Mouse (Mus musculus) frontal cortex, postnatal 25 days (tissue): Measurements from ENCODE around the gene Sbk2.
A peak's percentile ranks its signal among the peaks of the same experiment; 100 is the strongest.

Experiments used
- DNase-seq, 2 experiments: peaks; one replicate each; pipeline ENCODE4 v3.0.0; 2022; ENCODE audit warnings: low spot score in 2 of 2

Sbk2 gene

DNA sequence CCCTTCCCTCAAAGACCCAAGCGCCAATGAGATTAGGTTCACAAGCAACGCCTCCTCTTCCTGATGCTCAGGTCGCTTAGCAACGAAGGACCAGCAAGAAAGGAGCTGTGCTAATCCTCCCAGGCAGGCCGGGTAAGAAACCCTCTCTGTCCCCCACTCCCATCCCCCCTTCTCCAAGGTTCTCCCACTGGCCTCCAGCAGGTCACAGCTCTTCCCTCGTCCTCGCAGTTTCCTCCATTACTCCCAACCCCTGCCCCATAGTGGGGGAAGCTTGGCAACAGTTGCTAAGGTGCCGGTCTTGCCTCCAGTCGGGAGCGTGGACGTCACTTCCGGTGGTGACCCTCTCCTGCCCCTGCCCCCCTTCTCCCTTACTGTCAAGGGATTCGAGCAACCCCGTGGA is 41.7 kb downstream of the Sbk2 start:
- DNase-seq: peak; percentile 77 to 80

GRCm38 (mm10) chr7:4921824-4922482 is 42.3 kb downstream of the Sbk2 start, which contains the start of gene Nat14:
Nat14 (plus strand) TSS chr7:4922028.
- DNase-seq: no peak

DNA sequence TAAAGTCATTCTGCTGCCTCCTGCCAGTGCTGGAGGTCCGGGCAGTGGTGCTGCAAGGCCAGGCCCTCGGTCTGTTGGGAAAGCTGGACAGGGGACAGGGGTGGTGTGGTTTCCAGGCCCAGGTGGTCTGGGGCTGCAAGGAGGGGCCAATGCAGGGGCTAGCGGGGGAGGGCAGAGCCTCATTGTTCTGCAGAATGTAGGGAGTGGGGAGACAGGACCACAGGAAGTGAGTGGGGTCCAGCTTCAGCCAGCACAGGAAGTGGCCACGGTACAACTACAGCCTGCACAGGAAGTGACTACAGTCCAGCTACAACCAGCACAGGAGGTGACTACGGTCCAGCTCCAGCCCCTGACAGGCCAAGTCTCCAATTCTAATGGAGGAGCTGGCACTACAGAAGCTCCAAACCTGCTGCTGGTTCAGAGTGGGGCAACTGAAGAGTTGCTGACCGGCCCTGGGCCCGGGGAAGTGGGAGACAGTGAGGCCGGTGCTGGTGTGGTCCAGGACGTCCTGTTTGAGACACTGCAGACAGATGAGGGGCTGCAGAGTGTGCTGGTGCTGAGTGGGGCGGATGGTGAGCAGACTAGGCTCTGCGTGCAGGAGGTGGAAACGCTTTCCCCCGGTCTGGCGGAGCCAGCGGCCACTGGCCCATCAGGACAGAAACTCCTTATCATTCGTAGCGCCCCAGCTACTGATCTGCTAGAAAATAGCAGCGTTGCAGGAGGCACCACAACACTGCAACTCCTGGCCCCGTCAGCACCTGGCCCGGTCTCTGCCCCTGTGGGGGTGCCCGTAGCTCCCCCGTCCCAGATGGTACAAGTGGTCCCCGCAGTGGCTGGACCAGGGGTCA is 43.0 kb downstream of the Sbk2 start:
- no peak for DNase-seq

- no peak for DNase-seq
Observed at GRCm38 (mm10) chr7:4920496-4920895, 43.7 kb downstream of the Sbk2 start.

DNA sequence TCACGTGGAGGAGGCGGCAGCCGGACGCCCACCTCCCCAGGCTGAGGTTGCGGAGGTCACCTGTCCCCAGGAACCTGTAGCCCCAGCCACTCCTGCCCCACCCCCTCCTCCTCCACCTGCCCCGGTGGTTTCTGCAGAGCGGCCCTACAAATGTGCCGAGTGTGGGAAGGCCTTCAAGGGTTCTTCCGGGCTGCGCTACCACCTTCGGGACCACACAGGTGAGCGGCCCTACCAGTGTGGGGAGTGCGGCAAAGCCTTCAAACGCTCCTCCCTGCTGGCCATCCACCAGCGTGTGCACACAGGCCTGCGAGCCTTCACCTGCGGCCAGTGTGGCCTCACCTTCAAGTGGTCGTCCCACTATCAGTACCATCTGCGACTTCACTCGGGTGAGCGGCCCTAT is 44.2 kb downstream of the Sbk2 start:
- DNase-seq: no peak

GRCm38 (mm10) chr7:4919096-4919495 is 45.1 kb downstream of the Sbk2 start:
- DNase-seq: no peak

GRCm38 (mm10) chr7:4918681-4919080 is 45.5 kb downstream of the Sbk2 start:
- DNase-seq: no peak

- no peak for DNase-seq
Observed at GRCm38 (mm10) chr7:4917494-4917893, 46.7 kb downstream of the Sbk2 start.

GRCm38 (mm10) chr7:4915669-4916416 is 48.4 kb downstream of the Sbk2 start:
- no peak for DNase-seq

DNA sequence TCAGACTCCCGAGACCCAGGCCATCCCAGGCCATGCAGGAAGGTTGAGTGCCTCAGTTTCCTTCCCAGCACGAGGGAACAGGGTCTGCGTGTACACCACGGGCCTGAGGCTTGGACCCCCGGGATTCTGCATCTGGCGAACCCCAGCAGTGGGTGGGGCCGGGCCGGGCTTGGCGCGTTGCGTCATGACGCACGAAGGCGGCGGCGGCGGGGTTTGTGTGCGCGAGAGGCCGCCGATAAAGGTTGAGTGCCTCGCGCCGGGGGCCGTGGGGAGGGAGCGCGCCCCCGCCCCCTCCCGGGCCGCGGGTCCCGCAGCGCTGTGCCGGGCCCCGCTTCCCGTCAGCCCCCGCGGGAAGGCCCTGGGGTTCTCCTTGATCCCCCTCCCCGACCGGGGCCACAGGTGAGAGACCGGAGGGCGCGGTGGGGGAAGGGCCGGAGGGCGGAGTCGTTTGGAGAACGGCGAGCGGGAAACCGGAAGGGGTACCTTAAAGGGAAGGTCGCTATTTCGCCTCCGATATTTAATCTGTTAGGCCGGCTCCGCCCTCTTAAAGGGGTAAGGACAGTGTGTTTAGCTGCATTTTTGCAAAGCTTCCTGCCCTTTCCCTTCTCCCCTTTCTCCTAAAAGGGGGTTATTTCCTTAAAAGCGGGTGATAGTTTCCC is 49.1 kb downstream of the Sbk2 start, which contains the start of gene Zfp628:
Gene Zfp628 (plus strand): TSS at position 211 of the 659 bp plus-strand sequence.
- DNase-seq: peak; percentile 90 to 91

GRCm38 (mm10) chr7:4912248-4912647 is 52.0 kb downstream of the Sbk2 start:
- DNase-seq: no peak

GRCm38 (mm10) chr7:4911561-4911960 is 52.6 kb downstream of the Sbk2 start:
- peak in 1 of 2 experiments; percentile 59 for DNase-seq

GRCm38 (mm10) chr7:4906466-4906950 is 57.7 kb downstream of the Sbk2 start, which contains the start of gene Gm36210:
Gm36210 (minus strand) TSS chr7:4906516.
- no peak for DNase-seq

DNA sequence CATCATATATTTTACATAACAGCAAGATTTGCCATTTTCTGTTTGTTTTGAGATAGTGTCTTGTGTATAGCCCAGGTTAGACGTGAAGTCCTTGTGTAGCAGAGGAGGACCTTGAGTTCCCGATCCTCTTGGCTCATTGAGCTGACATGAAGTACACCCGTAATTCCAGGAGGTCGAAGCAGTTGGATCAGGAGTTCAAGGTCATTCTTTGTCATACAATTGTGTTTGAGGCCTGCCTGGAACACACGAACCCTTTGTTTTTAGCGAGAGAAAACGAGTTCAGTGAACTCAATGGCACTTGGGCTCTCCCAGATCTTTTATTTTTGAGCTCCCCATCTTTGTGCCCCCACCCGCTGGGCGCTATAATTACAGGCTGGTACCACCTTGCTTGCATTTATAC is 61.8 kb downstream of the Sbk2 start:
- no peak for DNase-seq

DNA sequence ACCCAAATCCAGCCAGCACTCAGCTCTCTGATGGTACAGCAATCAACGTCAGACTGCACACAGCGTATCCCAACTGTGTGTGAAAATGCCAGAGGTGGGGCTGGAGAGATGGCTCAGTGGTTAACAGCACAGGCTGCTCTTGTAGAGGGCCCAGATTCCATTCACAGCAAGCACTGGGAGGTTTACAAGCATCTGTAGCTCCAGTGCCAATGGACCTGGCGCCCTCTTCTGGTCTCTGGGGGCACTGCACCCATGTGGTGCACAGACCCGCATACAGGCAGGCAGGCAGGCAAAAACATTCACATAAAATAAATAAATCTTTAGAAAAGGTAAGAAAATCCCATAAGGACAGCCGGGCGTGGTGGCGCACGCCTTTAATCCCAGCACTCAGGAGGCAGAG is 63.0 kb downstream of the Sbk2 start:
- DNase-seq: no peak

DNA sequence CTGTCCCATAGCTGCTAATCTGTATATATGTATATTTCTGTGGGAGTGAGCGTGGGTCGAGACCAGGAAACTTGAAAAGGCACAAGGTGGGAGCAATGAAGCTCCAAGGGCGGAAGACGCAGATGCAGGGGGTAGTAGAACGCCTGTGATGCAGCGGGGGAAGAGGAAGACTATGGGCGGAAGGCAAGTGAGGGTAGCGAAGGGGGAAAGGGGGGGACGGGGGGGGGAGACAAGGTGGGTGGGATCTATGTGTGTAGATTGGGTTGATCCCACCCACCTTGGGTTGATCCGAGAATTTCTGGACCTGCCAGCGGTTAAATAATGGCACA is 63.7 kb downstream of the Sbk2 start:
- DNase-seq: no peak

DNA sequence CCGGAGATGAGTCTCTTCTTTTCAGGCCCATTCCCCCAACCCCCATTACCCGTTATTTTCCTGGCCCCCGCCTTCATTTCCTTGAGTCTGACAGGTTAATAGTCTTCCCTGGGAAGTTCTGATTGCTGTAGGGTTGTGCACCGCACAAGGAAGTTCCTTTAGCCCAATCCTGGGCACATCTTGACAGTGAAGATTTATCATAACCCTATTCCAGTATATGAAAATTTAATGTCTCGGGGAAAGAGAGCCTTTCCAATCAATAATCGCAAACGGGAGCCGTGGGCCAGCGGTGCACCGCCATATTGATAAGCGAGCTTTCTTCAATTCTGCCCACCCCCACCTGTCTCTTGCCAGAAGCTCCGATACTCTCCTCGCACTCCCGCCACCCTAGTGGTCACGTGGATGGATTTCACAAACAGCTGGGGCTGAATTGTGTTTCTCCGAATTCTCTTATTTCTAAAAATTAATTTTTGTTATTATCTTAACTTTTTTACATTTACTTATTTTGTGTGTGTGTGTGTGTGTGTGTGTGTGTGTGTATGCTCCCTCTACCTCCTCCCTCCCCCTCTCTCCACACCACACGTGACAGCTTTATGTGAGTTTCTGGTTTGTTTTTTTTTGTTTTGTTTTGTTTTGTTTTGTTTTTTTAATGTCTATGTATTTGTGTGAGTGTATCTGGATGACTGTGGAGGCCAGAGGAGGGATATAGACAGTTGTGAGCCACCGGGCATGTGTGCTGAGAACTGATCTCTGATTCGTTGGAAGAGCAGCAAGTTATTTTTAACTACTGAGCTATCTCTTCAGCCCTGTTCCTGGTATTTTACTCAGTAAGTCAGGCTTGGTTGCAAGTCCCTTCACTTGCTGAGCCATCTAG is 64.3 kb downstream of the Sbk2 start:
- no peak for DNase-seq

DNA sequence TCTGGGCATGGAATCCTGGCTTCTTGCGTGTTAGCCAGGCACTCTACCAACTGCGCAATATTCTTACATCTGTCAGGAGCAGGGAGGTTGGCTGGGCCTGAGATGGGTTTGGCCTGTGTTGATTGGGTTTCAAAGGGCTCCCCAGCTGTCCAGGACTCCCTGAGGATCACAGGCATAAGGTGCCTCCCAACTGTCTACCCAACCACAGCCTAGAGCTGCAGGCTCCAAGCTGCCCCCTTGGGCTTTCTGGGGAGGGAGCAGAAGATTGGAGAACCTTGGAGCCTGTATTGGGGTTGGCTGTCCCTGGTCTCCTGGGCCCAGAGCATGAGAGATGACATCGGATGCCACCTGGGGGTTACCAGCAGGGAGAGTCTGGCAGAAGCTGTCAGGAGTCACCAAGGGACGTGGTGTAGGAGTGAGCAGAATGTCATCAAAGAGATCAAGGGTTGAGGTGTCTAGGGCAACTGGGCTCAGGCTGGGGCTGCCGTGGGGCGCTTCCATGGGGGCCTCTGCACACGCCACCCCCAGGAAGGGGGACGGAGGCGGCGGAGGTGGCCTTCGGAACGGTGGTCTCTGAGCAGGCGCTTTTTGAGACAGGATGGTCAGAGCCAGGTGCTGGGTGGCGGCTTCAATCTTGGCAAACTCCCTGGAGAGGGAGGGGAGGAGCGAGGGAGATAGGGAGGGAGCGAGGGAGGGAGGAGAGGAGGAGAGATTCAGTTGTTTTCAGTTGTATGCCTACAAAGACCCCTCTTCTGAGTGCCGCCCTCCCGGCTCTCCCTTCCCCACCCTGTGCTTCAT is 65.2 kb downstream of the Sbk2 start:
- DNase-seq: no peak

DNA sequence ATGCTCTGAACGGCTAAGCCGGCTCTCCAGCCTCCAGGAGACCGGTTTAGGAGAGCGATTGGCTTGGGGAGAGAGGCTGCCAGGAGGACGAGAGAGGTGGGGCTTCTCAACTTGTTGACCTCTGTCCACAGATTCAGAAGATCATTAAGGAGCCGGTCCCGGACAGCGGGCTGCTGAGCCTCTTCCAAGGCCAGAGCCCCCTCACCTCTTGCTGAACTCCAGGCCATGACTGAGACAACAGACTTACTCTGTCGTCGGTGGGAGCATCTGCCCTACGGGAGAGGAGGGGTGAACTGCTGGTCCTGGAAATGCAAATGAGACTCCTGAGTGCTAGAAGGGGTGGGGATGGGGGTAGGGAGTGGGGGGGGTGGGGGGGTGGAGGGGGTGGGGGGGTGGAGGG is 69.0 kb downstream of the Sbk2 start:
- no peak for DNase-seq
